Mouse (Mus musculus) midbrain, embryonic 11.5 days (tissue): ENCODE data around the gene Slc22a5. TPM values are rescaled to one million over a fixed set of nuclear protein-coding genes. Genes with fewer than 3 reads are reported as not detected.
"Not testable (repeated sequence)": the region's sequence is repeated elsewhere in the genome, so short reads cannot be mapped to it uniquely, and the experiment has no call there.

Experiments used
- ATAC-seq: fragments of 200-750 bp; cut with Nextera tagmentation; 2 replicates; pipeline ENCODE4 v1.8.0; 2017; ENCODE audit warnings: moderate TSS enrichment, moderate library complexity; ENCODE audit not compliant: low FRiP score
- DNase-seq: peaks from one replicate; pipeline ENCODE4 v3.0.0; 2015; ENCODE audit warnings: low spot score; ENCODE audit errors: missing footprints
- H3K27ac ChIP-seq: fragments of 300-500 bp; sonication (generic); 2 replicates; pipeline ENCODE4 v1.5.1; 2014; ENCODE audit warnings: low read depth, low read length
- H3K27me3 ChIP-seq: fragments of 300-500 bp; sonication (generic); 2 replicates; pipeline ENCODE4 v1.6.1; 2014; ENCODE audit warnings: mild to moderate bottlenecking, low read length, moderate library complexity, mixed read lengths; ENCODE audit not compliant: control insufficient read depth, insufficient read depth
- H3K36me3 ChIP-seq: fragments of 300-500 bp; sonication (generic); 2 replicates; pipeline ENCODE4 v1.6.1; 2014; ENCODE audit warnings: mild to moderate bottlenecking, low read length, moderate library complexity, mixed read lengths; ENCODE audit not compliant: control insufficient read depth, insufficient read depth
- H3K4me1 ChIP-seq: fragments of 300-500 bp; sonication (generic); 2 replicates; pipeline ENCODE4 v1.6.1; 2014; ENCODE audit warnings: low read length; ENCODE audit not compliant: control insufficient read depth, insufficient read depth
- H3K4me2 ChIP-seq: fragments of 300-500 bp; sonication (generic); 2 replicates; pipeline ENCODE4 v1.6.1; 2014; ENCODE audit warnings: mild to moderate bottlenecking, moderate library complexity
- H3K4me3 ChIP-seq: fragments of 300-500 bp; sonication (generic); 2 replicates; pipeline ENCODE4 v1.5.1; 2014; ENCODE audit warnings: low read depth, low read length
- H3K9ac ChIP-seq: fragments of 300-500 bp; sonication (generic); 2 replicates; pipeline ENCODE4 v1.6.1; 2014; ENCODE audit warnings: low read length
- H3K9me3 ChIP-seq: fragments of 300-500 bp; sonication (generic); 2 replicates; pipeline ENCODE4 v1.6.1; 2016; ENCODE audit warnings: low read length; ENCODE audit not compliant: control insufficient read depth
- WGBS: fragments of 180-500 bp; shearing (Covaris S2); extraction: QIAGEN DNeasy Blood & Tissue Kit; methylation state at CpG from one replicate; pipeline ENCODE4 v1.1.7; 2014; 5-methylcytosine and 5-hydroxymethylcytosine counted together
- polyA plus RNA-seq: library from polyadenylated mRNA; unstranded; fragments of >200 nt; fragmentation: Nextera tagmentation; extraction: Ambion mirVana; gene quantifications from 2 replicates; pipeline ENCODE4 v1.2.1, GENCODE M21; 2014

Slc22a5 gene
- polyA plus RNA-seq, 1 experiment from 2014 or later: 7.9 TPM

- WGBS: 93% methylated on average over 2 of the region's 2 CpGs
- H3K27me3 ChIP-seq: no peaks in the 10 kb centered on the region
- no peaks in the 10 kb centered on the region for H3K4me1 ChIP-seq
- DNase-seq (no peak), ATAC-seq (no peak)
- H3K36me3 ChIP-seq: no peaks in the 10 kb centered on the region
- no peak overlapping the region for H3K27ac ChIP-seq
- no peaks in the 10 kb centered on the region for H3K9me3 ChIP-seq
- no peak overlapping the region for H3K9ac ChIP-seq
- no peak overlapping the region for H3K4me2 ChIP-seq
- H3K4me3 ChIP-seq: no peak overlapping the region
These were observed 19.5 kb downstream of the Slc22a5 start for GRCm38 (mm10) chr11:53871786-53872507.

- ATAC-seq (no peak), DNase-seq (no peak)
- Histone ChIP-seq H3K9ac (no peak overlapping the region), H3K9me3 (no peaks in the 10 kb centered on the region), H3K4me2 (no peak overlapping the region), H3K4me1 (no peaks in the 10 kb centered on the region), H3K36me3 (no peaks in the 10 kb centered on the region), H3K27me3 (no peaks in the 10 kb centered on the region), H3K27ac (no peak overlapping the region), H3K4me3 (no peak overlapping the region)
- 87% methylated on average over 5 of the region's 5 CpGs for WGBS
These were observed 22.3 kb downstream of the Slc22a5 start for GRCm38 (mm10) chr11:53869172-53869571.

GRCm38 (mm10) chr11:53868323-53868722 lies 23.1 kb downstream of the Slc22a5 start:
- WGBS: 35% methylated on average over 5 of the region's 5 CpGs
- ATAC-seq, H3K9ac ChIP-seq, H3K4me2 ChIP-seq, H3K27ac ChIP-seq, H3K4me1 ChIP-seq, H3K9me3 ChIP-seq, H3K36me3 ChIP-seq, H3K4me3 ChIP-seq, DNase-seq, H3K27me3 ChIP-seq: not testable (repeated sequence)

- not testable (repeated sequence) for H3K9me3 ChIP-seq, DNase-seq, H3K27me3 ChIP-seq, H3K36me3 ChIP-seq, H3K4me1 ChIP-seq, ATAC-seq, H3K4me2 ChIP-seq, H3K9ac ChIP-seq, H3K4me3 ChIP-seq, H3K27ac ChIP-seq
- WGBS: 91% methylated on average over 1 of the region's 4 CpGs
These were observed 26.6 kb downstream of the Slc22a5 start for GRCm38 (mm10) chr11:53864724-53865310.

GRCm38 (mm10) chr11:53860944-53861343 lies 30.5 kb downstream of the Slc22a5 start:
- H3K36me3 ChIP-seq, H3K9me3 ChIP-seq, H3K4me1 ChIP-seq, H3K4me3 ChIP-seq, H3K27ac ChIP-seq, H3K27me3 ChIP-seq, DNase-seq, ATAC-seq, H3K9ac ChIP-seq, H3K4me2 ChIP-seq: not testable (repeated sequence)
- 85% methylated on average over 8 of the region's 9 CpGs for WGBS

GRCm38 (mm10) chr11:53858761-53859580 lies 32.5 kb downstream of the Slc22a5 start, which contains the start of gene Gm12216:
Gm12216 (minus strand) TSS chr11:53859256.
- peak within 1 kb of the TSS; percentile 54 for H3K9ac ChIP-seq
- H3K36me3 ChIP-seq, H3K27ac ChIP-seq, H3K4me1 ChIP-seq, H3K9me3 ChIP-seq, H3K27me3 ChIP-seq: not testable (repeated sequence)
- 14% methylated on average over 44 of the region's 50 CpGs for WGBS
- DNase-seq (peak; percentile 91), ATAC-seq (0 out of 2 replicates have a peak, but pooled peaks have one; percentile 11)
- H3K4me3 ChIP-seq: peak within 1 kb of the TSS; percentile 38
- H3K4me2 ChIP-seq: peak within 1 kb of the TSS; percentile 59

GRCm38 (mm10) chr11:53858058-53858760 lies 33.3 kb downstream of the Slc22a5 start:
- no peak for DNase-seq
- H3K9me3 ChIP-seq: no peaks in the 10 kb centered on the region
- H3K9ac ChIP-seq: no peak overlapping the region
- H3K4me2 ChIP-seq: no peak overlapping the region
- 81% methylated on average over 6 of the region's 6 CpGs for WGBS
- ATAC-seq: no peak
- H3K36me3 ChIP-seq: no peaks in the 10 kb centered on the region
- peaks cover 3% of the 10 kb centered on the region; the same call in 1 of the 2 replicates for H3K27me3 ChIP-seq
- H3K4me1 ChIP-seq: no peaks in the 10 kb centered on the region
- H3K4me3 ChIP-seq: no peak overlapping the region
- H3K27ac ChIP-seq: no peak overlapping the region

- Histone ChIP-seq H3K4me1 (no peaks in the 10 kb centered on the region), H3K36me3 (no peaks in the 10 kb centered on the region), H3K9me3 (no peaks in the 10 kb centered on the region), H3K9ac (no peak overlapping the region), H3K27me3 (peaks cover 3% of the 10 kb centered on the region; the same call in 1 of the 2 replicates), H3K4me3 (no peak overlapping the region), H3K4me2 (no peak overlapping the region), H3K27ac (no peak overlapping the region)
- no peak for DNase-seq
- WGBS: 64% methylated on average over 5 of the region's 5 CpGs
- no peak for ATAC-seq
These were observed 37.8 kb downstream of the Slc22a5 start for GRCm38 (mm10) chr11:53853665-53854064.
